Mouse (Mus musculus): ENCODE measurements around the gene Rin3. TPM values are rescaled to one million over a fixed set of nuclear protein-coding genes. Genes with fewer than 3 reads are reported as not detected.
A peak's percentile ranks its signal among the peaks of the same experiment; 100 is the strongest.

The Rin3 gene
- polyA plus RNA-seq, 1 experiment from 2014 or later, result 15.4 TPM

DNA sequence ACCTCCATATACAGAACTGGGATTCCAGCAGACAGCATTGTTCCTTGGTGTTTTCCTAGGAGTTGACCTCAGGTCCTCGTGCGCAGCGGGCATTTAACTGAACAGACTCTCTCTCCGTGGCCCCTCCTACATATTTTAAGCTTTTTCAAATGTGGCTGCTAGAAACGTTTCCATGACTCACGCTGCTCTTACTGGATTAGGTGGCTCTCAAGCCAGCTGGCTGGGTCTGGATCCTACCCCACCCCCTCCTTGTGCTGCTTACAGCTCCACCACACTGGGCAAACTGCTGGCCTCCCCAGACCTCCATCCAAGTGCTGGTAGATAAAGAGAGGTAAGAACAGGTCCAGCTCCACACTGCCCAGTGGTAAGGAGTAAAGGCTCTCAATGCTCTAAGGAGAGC lies 139.2 kb downstream of the Rin3 start:
- DNase-seq, result peak; percentile 42
- H3K27me3 ChIP-seq (ENCODE audit: insufficient read depth, low read length), result no peaks in the 10 kb centered on the region

DNA sequence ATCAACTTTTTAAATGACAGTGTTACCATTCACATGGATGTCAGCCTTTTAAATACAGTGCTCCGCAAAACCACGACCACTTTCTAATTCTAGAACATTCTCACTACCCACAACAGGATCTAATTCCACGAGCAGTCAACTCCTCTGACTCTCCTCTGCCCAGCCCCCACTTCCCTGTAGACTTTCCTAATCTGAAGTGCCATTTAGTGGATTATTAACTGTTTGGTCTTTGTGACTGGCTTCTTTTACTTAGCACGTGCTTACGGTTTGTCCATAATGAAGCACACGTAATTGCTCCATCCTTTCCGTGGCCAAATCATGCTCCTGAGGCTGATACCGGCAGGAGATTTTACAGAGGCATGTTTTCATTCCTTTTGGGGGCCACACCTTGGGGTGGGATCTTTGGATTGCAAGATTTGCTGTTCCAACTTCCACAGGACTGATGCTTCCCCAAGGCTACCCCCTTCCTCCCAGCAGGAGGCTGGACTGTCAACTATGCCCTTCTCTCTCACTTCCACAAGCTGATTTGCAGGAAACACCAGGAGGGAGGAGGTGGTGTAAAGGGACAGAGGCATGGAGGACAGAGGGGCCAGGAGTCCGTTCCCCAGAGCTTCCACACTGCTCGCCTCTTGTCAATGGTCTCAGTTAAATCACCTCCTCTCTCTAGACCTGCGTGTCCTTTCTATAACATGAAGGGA lies 139.9 kb downstream of the Rin3 start:
- Histone ChIP-seq H3K4me2 (no peak overlapping the region), H3K4me3 (ENCODE audit: low read depth, low read length) (no peak overlapping the region), H3K27me3 (ENCODE audit: insufficient read depth, low read length) (no peaks in the 10 kb centered on the region), H3K9me3 (ENCODE audit: low read depth, low read length) (no peaks in the 10 kb centered on the region), H3K36me3 (ENCODE audit: insufficient read depth) (peaks cover 5% of the 10 kb centered on the region; the same call in 1 of the 2 replicates), H3K4me1 (ENCODE audit: insufficient read depth) (no peaks in the 10 kb centered on the region), H3K9ac (no peak overlapping the region), H3K27ac (ENCODE audit: low read depth) (no peak overlapping the region)
- DNase-seq (no peak), ATAC-seq (ENCODE audit: insufficient read depth) (no peak)
- no peak for TF ChIP-seq CTCF (IDR thresholded peaks at IDR 0.05; ENCODE audit: low read depth)
- 78% methylated on average over 11 of the region's 11 CpGs for WGBS

More for the DNA sequence above, 139.2 kb downstream of the Rin3 start:
- ATAC-seq (ENCODE audit: insufficient read depth), result peak; percentile 58; the same call in 1 of the 2 replicates
- no peaks in the 10 kb centered on the region for H3K4me1 ChIP-seq (ENCODE audit: insufficient read depth)
- no peak overlapping the region; the same call in 1 of the 2 replicates for H3K27ac ChIP-seq (ENCODE audit: low read depth)
- H3K9ac ChIP-seq, result no peak overlapping the region
- no peak overlapping the region for H3K4me3 ChIP-seq (ENCODE audit: low read depth, low read length)
- no peak overlapping the region for H3K4me2 ChIP-seq
- H3K9me3 ChIP-seq (ENCODE audit: low read depth, low read length), result no peaks in the 10 kb centered on the region
- 69% methylated on average over 6 of the region's 6 CpGs for WGBS
- no peak for TF ChIP-seq CTCF (IDR thresholded peaks at IDR 0.05; ENCODE audit: low read depth)
- peaks cover 5% of the 10 kb centered on the region; the same call in 1 of the 2 replicates for H3K36me3 ChIP-seq (ENCODE audit: insufficient read depth)

DNA sequence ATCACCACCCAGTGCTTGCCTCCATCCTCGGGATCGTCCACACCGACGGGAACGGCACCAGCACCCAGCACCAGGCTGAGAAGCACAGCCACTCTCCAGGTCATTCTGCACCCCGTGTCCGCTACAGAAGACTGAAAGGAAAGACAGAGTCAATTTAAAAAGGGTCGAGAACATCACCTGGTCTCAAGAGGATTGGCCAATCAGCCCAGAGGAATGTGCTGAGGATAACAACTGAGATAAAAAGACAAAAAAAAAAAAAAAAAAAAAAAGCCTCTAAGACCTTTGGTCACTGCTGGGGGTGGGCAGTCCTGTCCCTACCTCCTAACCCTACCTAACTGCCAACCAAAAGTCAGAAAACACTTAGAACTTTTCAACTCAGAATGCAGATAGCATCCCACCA lies 140.8 kb downstream of the Rin3 start:
- Histone ChIP-seq H3K36me3 (ENCODE audit: insufficient read depth) (peaks cover 5% of the 10 kb centered on the region; the same call in 1 of the 2 replicates), H3K9me3 (ENCODE audit: low read depth, low read length) (no peaks in the 10 kb centered on the region), H3K4me2 (no peak overlapping the region), H3K27me3 (ENCODE audit: insufficient read depth, low read length) (no peaks in the 10 kb centered on the region), H3K4me3 (ENCODE audit: low read depth, low read length) (no peak overlapping the region), H3K4me1 (ENCODE audit: insufficient read depth) (no peaks in the 10 kb centered on the region), H3K9ac (no peak overlapping the region), H3K27ac (ENCODE audit: low read depth) (no peak overlapping the region)
- WGBS, result 84% methylated on average over 8 of the region's 8 CpGs
- DNase-seq (no peak), ATAC-seq (ENCODE audit: insufficient read depth) (no peak)
- no peak for TF ChIP-seq CTCF (IDR thresholded peaks at IDR 0.05; ENCODE audit: low read depth)

DNA sequence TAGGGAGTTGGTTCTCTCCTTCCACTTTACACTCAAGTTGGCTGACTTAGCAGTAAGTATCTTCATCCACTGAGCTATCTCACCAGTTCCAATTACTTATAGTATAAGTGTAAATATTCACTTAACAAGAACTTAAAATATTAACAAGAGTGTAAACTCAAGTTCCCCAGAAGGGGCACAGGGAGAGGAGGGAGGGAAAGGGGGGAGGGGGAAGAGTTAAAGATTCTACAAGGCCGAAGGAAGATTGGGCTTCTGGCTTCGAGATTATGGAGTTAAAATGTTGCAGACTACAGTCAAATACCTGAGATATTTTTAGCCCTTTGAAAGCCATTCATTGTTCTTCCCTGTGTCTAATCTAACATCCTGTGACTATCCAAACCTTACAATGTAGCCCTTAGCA lies 141.6 kb downstream of the Rin3 start:
- no peak for DNase-seq
- Histone ChIP-seq H3K27ac (ENCODE audit: low read depth) (no peak overlapping the region), H3K9me3 (ENCODE audit: low read depth, low read length) (no peaks in the 10 kb centered on the region), H3K4me3 (ENCODE audit: low read depth, low read length) (no peak overlapping the region), H3K36me3 (ENCODE audit: insufficient read depth) (peaks cover 5% of the 10 kb centered on the region; the same call in 1 of the 2 replicates), H3K9ac (no peak overlapping the region), H3K4me2 (no peak overlapping the region), H3K4me1 (ENCODE audit: insufficient read depth) (no peaks in the 10 kb centered on the region), H3K27me3 (ENCODE audit: insufficient read depth, low read length) (no peaks in the 10 kb centered on the region)
- no peak for ATAC-seq (ENCODE audit: insufficient read depth)
- TF ChIP-seq CTCF (IDR thresholded peaks at IDR 0.05; ENCODE audit: low read depth), result no peak
- 39% methylated on average over 2 of the region's 2 CpGs for WGBS

DNA sequence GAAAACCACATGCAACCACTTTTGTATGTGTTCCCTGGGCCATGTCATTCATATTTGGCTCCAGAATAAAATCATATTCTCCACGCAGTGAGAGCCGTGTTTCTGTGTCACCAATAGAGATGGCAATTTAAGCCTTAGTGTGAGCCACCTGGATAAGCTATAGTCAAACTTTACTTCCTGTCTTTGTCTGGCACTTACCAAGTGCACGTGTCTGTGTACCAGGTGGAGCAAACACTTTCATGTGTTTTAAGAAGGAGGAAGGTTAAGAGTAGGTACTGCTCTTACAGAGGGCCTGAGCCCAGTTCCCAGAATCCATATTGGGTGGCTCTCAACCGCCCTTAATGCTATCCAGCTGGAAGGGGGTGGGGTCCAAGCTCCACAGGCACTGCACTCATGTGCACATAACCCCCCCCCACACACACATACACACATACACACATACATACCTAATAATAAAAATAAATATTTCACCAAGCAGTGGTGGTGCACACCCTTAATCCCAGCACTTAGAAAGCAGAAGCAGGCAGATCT lies 142.3 kb downstream of the Rin3 start:
- WGBS, result 66% methylated on average over 4 of the region's 4 CpGs
- no peaks in the 10 kb centered on the region for H3K27me3 ChIP-seq (ENCODE audit: insufficient read depth, low read length)
- no peaks in the 10 kb centered on the region for H3K9me3 ChIP-seq (ENCODE audit: low read depth, low read length)
- H3K36me3 ChIP-seq (ENCODE audit: insufficient read depth), result peaks cover 5% of the 10 kb centered on the region; the same call in 1 of the 2 replicates
- no peak overlapping the region for H3K4me2 ChIP-seq
- H3K4me3 ChIP-seq (ENCODE audit: low read depth, low read length), result no peak overlapping the region
- ATAC-seq (ENCODE audit: insufficient read depth) (peak; percentile 29; the same call in 1 of the 2 replicates), DNase-seq (no peak)
- H3K4me1 ChIP-seq (ENCODE audit: insufficient read depth), result no peaks in the 10 kb centered on the region
- no peak for TF ChIP-seq CTCF (IDR thresholded peaks at IDR 0.05; ENCODE audit: low read depth)
- H3K27ac ChIP-seq (ENCODE audit: low read depth), result no peak overlapping the region
- H3K9ac ChIP-seq, result no peak overlapping the region

DNA sequence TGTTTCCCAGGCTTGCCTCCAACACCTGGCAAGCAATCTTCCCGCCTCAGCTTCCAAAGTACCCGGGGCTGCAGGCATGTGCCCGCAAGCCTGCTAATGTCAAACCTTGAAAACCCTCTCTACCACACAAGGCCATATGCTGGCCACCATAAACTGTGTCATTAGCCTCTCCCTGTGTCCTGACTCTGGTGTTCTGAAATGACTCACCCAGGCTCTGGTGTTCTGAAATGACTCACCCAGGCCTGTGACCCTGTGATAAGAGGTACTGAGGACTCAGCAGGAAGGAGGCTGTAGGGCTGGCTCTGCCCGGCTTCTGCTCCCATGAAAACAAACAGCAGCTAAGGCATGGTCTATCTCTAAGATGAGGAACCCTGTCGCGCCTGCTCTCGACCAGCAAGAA lies 143.4 kb downstream of the Rin3 start:
- ATAC-seq (ENCODE audit: insufficient read depth), result peak; percentile 63; the same call in 1 of the 2 replicates
- 94% methylated on average over 7 of the region's 7 CpGs for WGBS
- no peak overlapping the region for H3K4me2 ChIP-seq
- TF ChIP-seq CTCF (IDR thresholded peaks at IDR 0.05; ENCODE audit: low read depth), result no peak
- no peaks in the 10 kb centered on the region for H3K9me3 ChIP-seq (ENCODE audit: low read depth, low read length)
- DNase-seq, result no peak
- no peak overlapping the region for H3K4me3 ChIP-seq (ENCODE audit: low read depth, low read length)
- no peaks in the 10 kb centered on the region for H3K4me1 ChIP-seq (ENCODE audit: insufficient read depth)
- no peaks in the 10 kb centered on the region for H3K27me3 ChIP-seq (ENCODE audit: insufficient read depth, low read length)
- H3K27ac ChIP-seq (ENCODE audit: low read depth), result no peak overlapping the region
- no peak overlapping the region for H3K9ac ChIP-seq
- peaks cover 5% of the 10 kb centered on the region; the same call in 1 of the 2 replicates for H3K36me3 ChIP-seq (ENCODE audit: insufficient read depth)

DNA sequence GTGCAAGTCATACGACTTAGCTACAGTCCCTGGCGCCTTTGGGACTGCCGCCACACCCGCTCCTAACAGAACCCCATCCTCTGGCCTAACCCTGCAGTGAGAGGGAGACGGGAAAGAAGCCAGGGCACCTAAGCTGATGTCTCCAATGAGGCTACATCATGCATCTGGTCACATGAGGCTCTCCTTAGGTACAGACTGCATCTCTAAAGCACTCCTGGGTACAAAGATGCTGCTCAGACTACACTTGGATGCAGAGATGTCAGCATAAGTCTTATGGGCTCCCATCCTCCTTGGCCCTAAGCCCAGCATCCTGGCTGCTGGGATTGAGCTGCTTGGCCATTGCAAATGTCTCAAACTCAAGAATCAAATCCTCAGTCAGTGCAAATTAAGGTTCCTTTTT lies 146.8 kb downstream of the Rin3 start:
- H3K9ac ChIP-seq, result no peak overlapping the region
- H3K4me3 ChIP-seq (ENCODE audit: low read depth, low read length), result no peak overlapping the region
- no peaks in the 10 kb centered on the region for H3K9me3 ChIP-seq (ENCODE audit: low read depth, low read length)
- ATAC-seq (ENCODE audit: insufficient read depth) (no peak), DNase-seq (no peak)
- H3K27me3 ChIP-seq (ENCODE audit: insufficient read depth, low read length), result no peaks in the 10 kb centered on the region
- 90% methylated on average over 5 of the region's 5 CpGs for WGBS
- H3K4me2 ChIP-seq, result no peak overlapping the region
- H3K27ac ChIP-seq (ENCODE audit: low read depth), result no peak overlapping the region
- no peak for TF ChIP-seq CTCF (IDR thresholded peaks at IDR 0.05; ENCODE audit: low read depth)
- H3K4me1 ChIP-seq (ENCODE audit: insufficient read depth), result no peaks in the 10 kb centered on the region
- H3K36me3 ChIP-seq (ENCODE audit: insufficient read depth), result peaks cover 5% of the 10 kb centered on the region; the same call in 1 of the 2 replicates
